Mouse (Mus musculus): ENCODE data around the gene Rnf5. TPM values are rescaled to one million over a fixed set of nuclear protein-coding genes. Genes with fewer than 3 reads are reported as not detected.
A peak's percentile ranks its signal among the peaks of the same experiment; 100 is the strongest.

Rnf5 gene
- polyA plus RNA-seq, 1 experiment from 2014 or later, result 270 TPM

DNA sequence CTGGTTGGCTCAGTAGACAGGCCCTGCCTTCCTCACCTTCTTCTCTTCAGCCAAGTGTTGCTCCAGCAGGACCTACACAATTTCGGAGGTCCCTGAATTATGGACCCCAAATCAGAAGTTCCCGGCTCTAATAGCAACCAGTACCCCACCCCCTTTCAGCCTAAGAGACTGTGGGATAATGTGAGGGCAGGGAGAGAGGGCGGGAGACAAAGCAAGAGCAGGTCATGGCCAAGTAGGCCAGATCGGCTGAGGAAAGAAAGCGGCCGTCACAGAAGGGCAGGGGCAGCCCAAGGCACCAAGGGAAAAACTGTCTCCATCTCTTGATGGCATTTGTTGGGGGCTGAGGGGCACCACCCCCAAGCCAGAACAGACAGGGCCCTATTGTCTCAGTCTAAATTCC, 12.4 kb upstream of the Rnf5 start, which contains the start of gene Egfl8:
Egfl8 (minus strand) TSS at position 101 of the 400 bp plus-strand sequence.
- H3K9ac ChIP-seq, result 0 out of 2 replicates have a peak within 1 kb of the TSS, but pooled peaks have one; percentile 26
- no peaks in the 10 kb centered on the region for H3K4me1 ChIP-seq (replicated peaks)
- no peaks in the 10 kb centered on the region for H3K27me3 ChIP-seq
- H3K4me2 ChIP-seq, result peak within 1 kb of the TSS; percentile 26; the same call in 1 of the 2 replicates
- H3K9me3 ChIP-seq, result no peaks in the 10 kb centered on the region
- WGBS, result 66% methylated on average over 6 of the region's 6 CpGs
- H3K36me3 ChIP-seq, result peaks cover 78% of the 10 kb centered on the region
- ATAC-seq (ENCODE audit: low read depth), result no peak
- peak within 1 kb of the TSS; percentile 25 for H3K27ac ChIP-seq (replicated peaks)
- peak within 1 kb of the TSS; percentile 6 for H3K4me3 ChIP-seq

DNA sequence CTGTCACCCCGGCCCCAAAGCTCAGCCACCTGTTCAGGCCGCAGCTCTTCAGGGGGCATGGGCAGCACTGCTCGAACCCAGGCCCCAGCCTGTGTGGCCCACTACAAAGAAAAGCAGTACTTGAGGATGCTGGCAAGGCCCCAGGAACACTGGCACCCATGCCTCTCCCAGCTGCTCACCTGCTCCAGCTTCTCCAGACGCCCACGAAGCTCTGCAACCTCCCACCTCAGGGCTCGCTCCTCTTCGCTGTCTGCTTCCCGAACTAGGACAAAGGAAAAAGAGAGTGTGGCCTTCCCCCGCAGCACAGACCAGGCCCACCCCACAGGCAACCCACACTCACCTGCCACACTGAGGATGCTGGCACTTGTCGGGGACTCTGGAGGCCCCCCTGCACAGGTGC, 10.3 kb upstream of the Rnf5 start:
- no peak for ATAC-seq (ENCODE audit: low read depth)
- Histone ChIP-seq H3K4me1 (replicated peaks) (peaks cover 4% of the 10 kb centered on the region), H3K36me3 (peaks cover 74% of the 10 kb centered on the region), H3K27me3 (no peaks in the 10 kb centered on the region), H3K4me2 (peak overlapping the region; percentile 26; the same call in 1 of the 2 replicates), H3K4me3 (no peak overlapping the region), H3K9me3 (no peaks in the 10 kb centered on the region), H3K9ac (no peak overlapping the region), H3K27ac (replicated peaks) (0 out of 2 replicates have a peak overlapping the region, but pooled peaks have one; percentile 3)
- 93% methylated on average over 10 of the region's 10 CpGs for WGBS

DNA sequence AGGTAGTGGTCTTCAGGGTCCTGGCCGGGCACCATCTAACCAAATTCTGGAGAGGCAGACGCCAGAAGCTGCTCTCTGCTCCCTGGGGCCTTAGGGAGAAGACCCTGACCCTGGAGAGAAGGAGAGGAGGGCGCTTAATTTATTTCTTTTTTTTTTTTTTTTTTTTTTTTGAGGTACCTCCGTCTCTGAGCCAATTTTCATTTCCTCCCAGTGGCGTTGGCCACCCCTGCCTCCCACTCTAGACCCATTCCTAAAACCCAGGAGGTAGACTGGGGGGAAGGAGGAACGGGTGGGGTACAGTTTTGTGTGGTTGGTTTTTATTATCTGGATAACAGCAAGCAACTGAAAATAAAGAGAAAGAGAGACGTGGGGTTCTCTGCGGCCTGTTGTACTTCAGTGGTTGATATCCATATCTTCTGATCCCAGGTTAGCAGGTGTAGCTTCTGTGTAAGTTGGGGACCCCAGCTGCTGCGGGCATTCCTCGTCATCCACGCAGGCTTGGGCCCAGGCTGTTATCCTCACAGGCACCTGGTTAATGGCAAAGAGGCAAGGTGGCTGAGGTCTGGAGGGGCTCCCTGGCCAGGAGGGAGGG, 9.7 kb upstream of the Rnf5 start:
- Histone ChIP-seq H3K9me3 (no peaks in the 10 kb centered on the region), H3K9ac (no peak overlapping the region), H3K4me3 (no peak overlapping the region), H3K4me1 (replicated peaks) (peaks cover 11% of the 10 kb centered on the region), H3K4me2 (no peak overlapping the region), H3K27ac (replicated peaks) (no peak overlapping the region), H3K27me3 (no peaks in the 10 kb centered on the region), H3K36me3 (peaks cover 74% of the 10 kb centered on the region)
- no peak for ATAC-seq (ENCODE audit: low read depth)
- 88% methylated on average over 11 of the region's 11 CpGs for WGBS

DNA sequence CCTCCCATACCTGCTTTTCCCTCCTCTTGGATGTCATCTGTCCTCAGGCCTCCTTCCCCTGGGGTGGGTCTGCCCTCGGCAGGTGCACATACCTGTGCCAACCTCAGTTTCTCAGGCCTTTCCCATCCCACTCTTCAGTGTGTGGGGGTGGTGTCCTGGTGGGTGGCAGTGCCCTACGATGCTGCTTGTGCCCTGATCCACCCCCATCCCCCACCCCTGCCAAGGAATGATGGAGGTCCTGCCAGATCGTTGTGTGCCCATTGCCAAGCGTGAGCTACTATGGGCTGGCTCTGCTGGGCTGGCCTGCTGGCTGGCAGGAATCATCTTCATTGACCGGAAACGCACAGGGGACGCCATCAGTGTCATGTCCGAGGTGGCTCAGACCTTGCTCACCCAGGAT, 7.6 kb upstream of the Rnf5 start:
- Histone ChIP-seq H3K27me3 (no peaks in the 10 kb centered on the region), H3K27ac (replicated peaks) (no peak overlapping the region), H3K36me3 (peaks cover 59% of the 10 kb centered on the region), H3K9me3 (no peaks in the 10 kb centered on the region), H3K9ac (no peak overlapping the region), H3K4me2 (no peak overlapping the region), H3K4me3 (no peak overlapping the region), H3K4me1 (replicated peaks) (peaks cover 30% of the 10 kb centered on the region)
- ATAC-seq (ENCODE audit: low read depth), result no peak
- WGBS, result 95% methylated on average over 8 of the region's 8 CpGs

DNA sequence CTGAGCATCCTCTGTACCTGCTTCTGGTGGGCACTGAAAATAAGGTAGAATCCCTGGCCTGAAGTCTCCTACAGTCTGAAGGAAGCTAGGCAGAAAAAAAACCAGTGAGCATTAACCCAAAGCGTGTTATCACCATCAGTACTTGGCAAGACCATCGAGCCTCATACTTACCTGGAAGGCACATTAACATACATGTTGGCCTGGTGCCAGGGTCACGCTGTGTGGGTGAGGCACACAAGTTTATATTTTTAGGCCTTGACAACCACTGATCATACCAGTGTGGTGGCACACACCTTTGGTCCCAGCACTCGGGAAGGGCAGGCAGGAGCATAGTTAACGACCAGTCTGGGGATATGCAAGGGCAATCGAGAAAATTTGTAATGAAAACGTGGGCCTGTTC, 4.5 kb upstream of the Rnf5 start:
- 0 out of 2 replicates have a peak overlapping the region, but pooled peaks have one; percentile 78 for H3K4me3 ChIP-seq
- no peak overlapping the region for H3K27ac ChIP-seq (replicated peaks)
- H3K36me3 ChIP-seq, result peaks cover 31% of the 10 kb centered on the region
- H3K9ac ChIP-seq, result no peak overlapping the region; the same call in 1 of the 2 replicates
- H3K4me2 ChIP-seq, result no peak overlapping the region
- H3K4me1 ChIP-seq (replicated peaks), result peaks cover 41% of the 10 kb centered on the region
- ATAC-seq (ENCODE audit: low read depth), result no peak
- 83% methylated on average over 7 of the region's 7 CpGs for WGBS
- H3K27me3 ChIP-seq, result no peaks in the 10 kb centered on the region
- no peaks in the 10 kb centered on the region for H3K9me3 ChIP-seq

DNA sequence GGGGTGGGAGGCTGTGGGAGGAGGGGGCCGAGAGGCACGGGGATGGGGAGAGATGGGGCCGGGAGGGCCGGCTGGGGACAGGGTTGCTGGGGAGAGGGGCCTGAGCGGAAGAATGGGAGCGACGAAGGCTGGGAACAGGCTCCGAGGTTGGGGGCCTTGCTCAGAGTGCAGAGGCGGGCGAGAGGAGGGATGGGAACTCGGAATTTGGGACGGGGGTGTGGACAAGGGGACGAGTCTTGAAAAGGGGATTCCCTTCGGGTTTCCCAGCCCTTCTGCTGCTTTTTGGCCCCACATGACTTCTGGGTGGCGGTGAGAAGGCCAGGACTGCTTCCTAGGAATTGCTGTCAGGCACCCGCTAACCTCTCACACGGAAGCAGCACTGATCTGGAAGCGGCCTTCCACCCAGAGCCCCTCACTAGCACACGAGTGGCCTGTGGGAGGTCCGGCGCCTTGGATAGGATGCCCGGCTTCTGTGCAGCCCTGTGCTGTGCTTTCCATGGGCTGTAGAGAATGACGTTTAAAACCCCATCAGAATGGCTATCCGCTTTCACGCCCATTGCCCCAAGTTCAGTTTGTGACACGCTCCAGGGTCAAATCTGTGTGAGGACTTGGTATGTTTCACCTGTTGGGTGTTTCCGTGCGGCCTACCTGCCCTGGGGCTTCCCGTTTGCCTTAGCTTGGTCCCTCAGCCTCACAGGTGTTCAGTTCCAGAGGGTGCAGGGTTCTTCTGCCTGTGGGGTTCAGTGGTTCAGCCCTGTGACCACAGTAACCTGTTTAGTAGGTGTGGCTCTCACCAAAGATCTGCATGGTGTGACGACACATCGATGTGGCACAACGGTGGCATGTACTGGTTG, 2.9 kb upstream of the Rnf5 start:
- Histone ChIP-seq H3K4me3 (peak overlapping the region; percentile 78), H3K27me3 (no peaks in the 10 kb centered on the region), H3K4me1 (replicated peaks) (peaks cover 56% of the 10 kb centered on the region), H3K9me3 (no peaks in the 10 kb centered on the region), H3K27ac (replicated peaks) (peak overlapping the region; percentile 93), H3K36me3 (peaks cover 22% of the 10 kb centered on the region), H3K4me2 (peak overlapping the region; percentile 99), H3K9ac (peak overlapping the region; percentile 99)
- no peak for ATAC-seq (ENCODE audit: low read depth)
- 16% methylated on average over 32 of the region's 32 CpGs for WGBS

DNA sequence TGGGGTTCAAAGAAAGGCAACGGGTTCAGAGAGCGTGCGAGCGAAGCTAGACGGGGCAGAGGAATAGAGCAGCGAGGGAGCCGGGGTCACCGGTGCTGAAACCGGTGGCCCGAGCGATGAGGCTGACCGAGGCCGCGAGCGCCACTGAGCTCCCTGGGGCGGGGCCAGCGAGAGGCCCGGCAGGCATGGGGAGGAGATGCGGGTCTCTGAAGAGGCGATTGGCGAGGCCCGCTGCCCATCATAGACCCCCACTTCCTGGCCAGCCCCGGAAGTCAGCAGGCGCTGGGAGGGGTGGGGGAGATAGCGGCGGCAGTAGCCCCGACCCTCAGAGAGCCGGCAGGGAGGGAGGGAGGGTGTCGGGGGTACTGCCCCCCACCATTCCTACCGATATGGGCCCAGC, 2.1 kb upstream of the Rnf5 start:
- Histone ChIP-seq H3K9me3 (no peaks in the 10 kb centered on the region), H3K27me3 (no peaks in the 10 kb centered on the region), H3K9ac (peak overlapping the region; percentile 99), H3K4me1 (replicated peaks) (peaks cover 56% of the 10 kb centered on the region), H3K27ac (replicated peaks) (peak overlapping the region; percentile 93), H3K4me3 (peak overlapping the region; percentile 78), H3K4me2 (peak overlapping the region; percentile 99), H3K36me3 (peaks cover 21% of the 10 kb centered on the region)
- under 1% methylated on average over 28 of the region's 30 CpGs for WGBS
- ATAC-seq (ENCODE audit: low read depth), result peak; percentile 34

DNA sequence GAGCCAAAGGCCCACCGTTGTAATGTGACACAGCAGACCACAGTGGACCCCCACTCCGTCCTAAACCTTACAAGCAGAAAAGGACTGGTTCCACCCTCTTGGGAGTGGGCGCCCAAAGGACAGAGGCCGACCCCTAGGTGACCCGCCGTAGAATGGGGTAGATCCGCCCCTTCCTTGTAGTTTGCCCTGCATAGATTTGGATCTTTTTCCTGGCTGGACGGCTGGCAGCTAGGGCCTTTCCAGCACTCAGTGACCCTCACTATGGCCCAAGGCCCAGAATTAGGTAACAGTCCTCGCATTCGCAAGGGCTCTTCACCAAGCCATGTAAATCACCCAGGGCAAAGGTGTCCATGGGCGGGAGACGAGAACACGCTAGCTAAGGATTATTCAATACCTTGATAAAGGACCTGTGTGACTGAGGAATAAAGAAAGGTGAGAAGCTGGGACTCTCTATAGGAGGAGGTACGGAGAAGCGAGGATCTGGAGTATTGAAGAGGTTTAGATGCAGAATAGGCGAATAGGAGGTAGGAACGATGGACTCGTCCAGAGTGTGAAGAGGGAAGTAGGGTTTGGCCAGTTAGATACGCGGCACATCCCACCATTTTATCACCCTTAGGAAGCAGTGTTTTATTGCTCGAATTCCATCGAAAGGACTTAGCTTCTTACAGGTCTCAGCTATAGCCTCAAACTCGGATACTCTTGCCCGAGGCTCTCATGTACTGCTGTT, 1.2 kb upstream of the Rnf5 start:
- peaks cover 23% of the 10 kb centered on the region for H3K36me3 ChIP-seq
- H3K9me3 ChIP-seq, result no peaks in the 10 kb centered on the region
- H3K4me2 ChIP-seq, result peak overlapping the region; percentile 99
- 9% methylated on average over 24 of the region's 24 CpGs for WGBS
- peak overlapping the region; percentile 99 for H3K9ac ChIP-seq
- no peak for ATAC-seq (ENCODE audit: low read depth)
- H3K27me3 ChIP-seq, result no peaks in the 10 kb centered on the region
- H3K4me3 ChIP-seq, result peak overlapping the region; percentile 78
- H3K27ac ChIP-seq (replicated peaks), result peak overlapping the region; percentile 93
- H3K4me1 ChIP-seq (replicated peaks), result peaks cover 56% of the 10 kb centered on the region

DNA sequence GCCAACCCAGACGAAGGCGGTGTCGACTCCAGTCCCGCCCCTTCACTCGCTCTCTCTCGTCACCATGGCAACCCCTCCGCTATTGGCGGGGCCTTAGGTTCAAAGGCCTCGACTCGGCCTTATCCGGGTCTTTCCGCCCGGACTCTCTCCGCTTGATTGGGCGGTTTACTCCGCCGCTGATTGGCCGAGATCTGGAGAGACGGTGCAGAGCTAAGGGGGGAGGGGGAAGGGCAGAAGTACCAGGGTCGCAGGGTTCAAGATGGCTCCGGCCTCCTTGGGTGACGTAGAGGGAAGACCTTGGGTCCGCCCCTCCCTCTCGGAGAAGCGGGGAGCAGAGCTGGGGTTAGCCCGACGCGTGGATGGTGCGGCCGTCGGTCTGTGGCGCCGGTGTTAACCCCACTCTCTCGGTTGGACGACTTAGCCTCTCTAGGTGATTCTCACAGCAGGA, 595 bp upstream of the Rnf5 start, which contains the start of gene Agpat1:
Agpat1 (plus strand) TSS at position 202 of the 448 bp plus-strand sequence.
- Histone ChIP-seq H3K4me3 (peak within 1 kb of the TSS; percentile 78), H3K4me2 (peak within 1 kb of the TSS; percentile 99), H3K27ac (replicated peaks) (peak within 1 kb of the TSS; percentile 93), H3K9ac (peak within 1 kb of the TSS; percentile 99), H3K36me3 (peaks cover 23% of the 10 kb centered on the region), H3K4me1 (replicated peaks) (peaks cover 54% of the 10 kb centered on the region), H3K27me3 (no peaks in the 10 kb centered on the region), H3K9me3 (no peaks in the 10 kb centered on the region)
- WGBS, result under 1% methylated on average over 35 of the region's 35 CpGs
- peak; percentile 90 for ATAC-seq (ENCODE audit: low read depth)

DNA sequence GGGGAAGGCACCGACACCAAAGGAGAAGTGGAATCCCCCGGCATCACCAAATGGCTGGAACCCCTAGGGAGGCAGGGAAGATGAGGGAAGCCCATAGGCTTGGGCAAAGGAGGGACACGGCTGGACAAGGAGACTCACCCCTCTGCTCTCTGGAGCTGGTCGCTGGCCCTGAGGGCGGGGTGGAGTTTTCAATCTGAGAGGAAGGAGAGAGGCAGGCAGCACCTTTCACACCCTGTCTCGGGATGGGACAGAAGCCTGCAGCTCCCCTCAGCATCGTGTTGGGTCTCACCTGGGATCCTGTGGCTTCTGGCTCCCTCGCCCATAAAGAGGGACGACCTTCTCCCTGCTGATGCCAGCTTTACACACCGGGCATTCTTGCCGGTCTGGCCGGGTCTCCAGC, 1.7 kb downstream of the Rnf5 start:
- Histone ChIP-seq H3K36me3 (peaks cover 23% of the 10 kb centered on the region), H3K4me2 (peak overlapping the region; percentile 93), H3K9me3 (no peaks in the 10 kb centered on the region), H3K4me3 (peak overlapping the region; percentile 74; the same call in 1 of the 2 replicates), H3K27me3 (no peaks in the 10 kb centered on the region), H3K4me1 (replicated peaks) (peaks cover 41% of the 10 kb centered on the region), H3K9ac (no peak overlapping the region), H3K27ac (replicated peaks) (no peak overlapping the region)
- ATAC-seq (ENCODE audit: low read depth), result no peak
- WGBS, result 92% methylated on average over 12 of the region's 12 CpGs

DNA sequence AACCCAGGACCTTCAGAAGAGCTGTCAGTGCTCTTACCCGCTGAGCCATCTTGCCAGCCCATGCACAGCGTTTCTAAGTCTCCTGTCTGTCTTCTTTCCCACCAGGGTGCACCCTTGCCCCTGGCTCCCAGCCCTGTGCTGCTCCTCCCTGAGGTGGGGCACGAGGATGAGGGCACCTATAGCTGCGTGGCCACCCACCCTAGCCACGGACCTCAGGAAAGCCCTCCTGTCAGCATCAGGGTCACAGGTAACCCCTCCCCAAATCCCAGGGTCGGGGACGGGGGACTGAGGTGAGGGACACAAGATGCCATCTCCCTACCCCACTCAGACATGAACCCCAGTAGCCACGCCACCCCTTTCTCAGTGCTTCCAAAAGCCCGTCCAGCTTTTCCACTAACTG, 3.6 kb downstream of the Rnf5 start:
- 76% methylated on average over 9 of the region's 9 CpGs for WGBS
- H3K4me1 ChIP-seq (replicated peaks), result peaks cover 37% of the 10 kb centered on the region
- no peaks in the 10 kb centered on the region for H3K27me3 ChIP-seq
- H3K9ac ChIP-seq, result no peak overlapping the region
- no peak overlapping the region for H3K4me3 ChIP-seq
- no peak overlapping the region for H3K4me2 ChIP-seq
- H3K9me3 ChIP-seq, result no peaks in the 10 kb centered on the region
- no peak for ATAC-seq (ENCODE audit: low read depth)
- peaks cover 36% of the 10 kb centered on the region for H3K36me3 ChIP-seq
- no peak overlapping the region for H3K27ac ChIP-seq (replicated peaks)

Data from neural tube, embryonic 13.5 days (tissue).